Mouse (Mus musculus): ENCODE measurements around the gene Capn11.

Gene Capn11

GRCm38 (mm10) chr17:45682843-45683242, 23.7 kb upstream of the Capn11 start:
- DNase-seq (ENCODE audit: low read depth) = no peak

GRCm38 (mm10) chr17:45681588-45681987, 22.5 kb upstream of the Capn11 start:
- DNase-seq (ENCODE audit: low read depth) = no peak

- DNase-seq (ENCODE audit: low read depth) = no peak
These were observed 21.4 kb upstream of the Capn11 start for GRCm38 (mm10) chr17:45680391-45680980.

DNA sequence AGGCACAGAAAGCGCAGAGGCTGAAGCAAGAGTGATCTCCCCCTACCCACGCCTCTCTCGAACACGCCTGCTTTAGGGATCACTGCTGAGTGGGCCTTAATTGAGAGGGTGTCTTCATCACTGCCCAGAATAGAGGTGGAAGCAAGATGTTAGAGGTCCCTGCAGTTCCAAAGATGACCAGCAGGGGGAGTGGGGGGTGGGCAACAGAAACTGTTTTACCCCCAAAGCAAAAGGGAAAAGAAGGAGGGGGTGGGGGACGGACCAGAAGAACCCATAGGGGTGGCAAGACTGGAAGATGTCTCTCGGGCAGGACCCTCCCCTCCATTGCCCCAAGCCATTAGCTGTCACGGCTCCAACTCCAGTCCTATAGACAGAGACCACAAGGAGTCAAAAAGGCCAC, 19.0 kb upstream of the Capn11 start:
- no peak for DNase-seq (ENCODE audit: low read depth)

DNA sequence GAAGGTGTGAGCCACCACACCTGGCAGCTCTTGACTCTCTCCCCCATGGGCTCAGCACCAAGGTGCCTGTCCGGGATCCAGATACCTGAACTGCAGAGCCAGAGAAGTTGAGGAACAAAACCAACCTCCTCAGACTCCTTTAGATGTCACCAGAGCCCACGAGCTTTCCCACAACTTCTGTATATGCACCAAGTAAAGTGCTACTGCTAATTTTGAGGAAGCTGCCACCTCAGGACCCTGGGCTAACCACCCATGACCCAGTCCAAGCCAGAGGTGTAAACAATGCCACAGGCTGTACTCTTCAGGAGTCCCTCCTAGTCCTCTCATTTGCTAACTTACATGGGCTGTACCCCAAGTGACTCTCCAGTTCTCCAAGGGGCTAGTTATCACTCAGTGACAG, 13.5 kb upstream of the Capn11 start:
- no peak for DNase-seq (ENCODE audit: low read depth)

DNA sequence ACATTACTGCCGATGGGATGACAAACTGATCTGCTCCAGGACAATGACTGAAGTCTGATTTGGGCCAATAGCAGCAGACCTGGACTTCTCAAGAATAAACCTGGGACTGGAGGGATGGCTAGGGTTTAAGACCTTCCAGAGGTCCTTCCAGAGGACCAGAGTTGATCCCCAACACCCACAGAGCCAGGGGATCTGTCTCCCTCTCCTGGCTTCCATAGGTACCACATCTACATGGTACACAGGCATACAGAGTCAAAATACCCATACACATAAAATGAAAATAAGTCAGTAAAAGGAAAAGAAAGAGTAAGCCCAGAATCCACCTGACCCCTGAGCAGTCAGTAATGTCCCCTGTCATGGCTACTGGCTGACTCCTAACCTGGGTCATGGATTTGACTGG, 12.7 kb upstream of the Capn11 start:
- no peak for DNase-seq (ENCODE audit: low read depth)

- DNase-seq (ENCODE audit: low read depth) = no peak
These were observed 8.9 kb upstream of the Capn11 start for GRCm38 (mm10) chr17:45667986-45668385.

DNA sequence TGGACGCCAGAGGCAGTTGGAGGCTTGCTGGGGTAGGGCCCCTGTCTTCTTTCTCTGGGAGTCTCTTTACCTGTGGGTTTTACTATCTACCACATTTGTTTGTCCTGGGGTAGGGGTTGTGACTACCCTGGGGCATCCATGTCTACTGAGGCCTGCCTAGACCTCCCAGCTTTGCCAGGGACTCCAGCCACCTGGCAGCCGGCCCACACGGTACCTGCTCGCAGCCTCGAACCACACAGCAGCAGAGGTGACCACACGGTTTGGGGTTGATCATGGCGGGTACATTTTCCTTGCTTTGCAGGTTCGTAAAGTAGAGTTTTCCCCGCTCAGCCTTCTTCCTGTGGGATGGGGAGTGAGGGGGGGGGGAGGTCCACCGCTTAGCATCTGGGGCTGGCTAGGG, 8.4 kb upstream of the Capn11 start:
- no peak for DNase-seq (ENCODE audit: low read depth)

GRCm38 (mm10) chr17:45666091-45666490, 7.0 kb upstream of the Capn11 start:
- DNase-seq (ENCODE audit: low read depth) = no peak

DNA sequence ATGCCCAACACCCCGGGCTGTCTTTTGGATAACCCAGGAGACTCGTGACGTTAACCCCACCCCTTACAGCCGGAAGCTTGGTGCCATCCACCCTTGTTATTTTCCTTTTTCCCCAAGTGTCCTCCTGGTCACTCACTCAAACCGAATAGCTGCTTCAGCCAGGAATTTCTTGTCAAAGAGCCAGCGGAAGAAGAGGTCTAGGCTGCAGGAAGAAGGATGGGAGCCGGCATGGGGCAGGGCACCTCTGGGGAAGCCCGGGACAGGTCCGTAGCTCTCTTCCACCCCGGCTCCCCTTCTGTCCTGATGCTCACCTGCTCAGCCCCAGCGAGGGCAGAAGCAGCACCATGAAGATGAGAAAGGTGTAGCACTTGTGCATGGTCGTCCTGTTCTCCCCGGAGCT, 5.5 kb upstream of the Capn11 start:
- no peak for DNase-seq (ENCODE audit: low read depth)

DNA sequence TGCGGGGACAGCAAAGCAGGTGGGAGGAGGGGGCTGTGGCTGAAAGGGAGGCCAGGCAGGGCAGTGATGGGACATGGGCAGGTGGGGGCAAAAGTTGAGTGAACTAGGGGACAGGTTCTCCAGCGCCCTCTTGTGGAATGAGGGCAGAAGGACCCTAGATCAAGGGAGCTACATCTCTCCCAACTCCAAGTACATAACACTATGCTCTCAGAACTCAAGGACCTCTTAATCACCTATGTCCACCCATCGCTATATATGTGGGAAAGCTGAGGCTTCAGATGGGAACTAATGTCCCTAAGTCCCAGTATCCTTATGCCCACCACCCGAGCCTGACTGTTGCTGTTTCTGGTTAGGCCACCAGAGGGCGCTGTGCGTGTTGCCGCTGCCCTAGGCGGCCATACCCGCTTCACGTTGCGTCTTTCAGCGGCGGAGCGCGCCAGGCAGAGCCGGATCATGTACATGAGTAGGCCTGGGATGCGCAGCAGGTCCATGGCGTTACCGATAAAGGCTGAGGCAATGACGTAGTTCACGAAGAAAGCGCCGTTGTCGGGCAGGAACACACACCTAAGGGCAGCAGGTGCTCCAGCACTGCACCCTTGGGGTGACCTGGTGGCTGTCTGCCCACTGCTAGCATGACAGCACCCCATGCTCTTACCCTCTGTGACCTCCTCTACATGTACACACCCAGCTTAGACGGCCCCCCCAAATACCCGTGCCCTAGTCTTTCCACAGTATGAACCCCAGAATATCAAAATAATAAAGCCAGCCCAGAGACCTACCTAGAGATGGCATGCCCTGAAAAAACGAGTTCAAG, 4.2 kb upstream of the Capn11 start:
- DNase-seq (ENCODE audit: low read depth) = peak; percentile 67

- peak; percentile 34 for DNase-seq (ENCODE audit: low read depth)
These were observed 3.3 kb downstream of the Capn11 start for GRCm38 (mm10) chr17:45655820-45656219.

DNA sequence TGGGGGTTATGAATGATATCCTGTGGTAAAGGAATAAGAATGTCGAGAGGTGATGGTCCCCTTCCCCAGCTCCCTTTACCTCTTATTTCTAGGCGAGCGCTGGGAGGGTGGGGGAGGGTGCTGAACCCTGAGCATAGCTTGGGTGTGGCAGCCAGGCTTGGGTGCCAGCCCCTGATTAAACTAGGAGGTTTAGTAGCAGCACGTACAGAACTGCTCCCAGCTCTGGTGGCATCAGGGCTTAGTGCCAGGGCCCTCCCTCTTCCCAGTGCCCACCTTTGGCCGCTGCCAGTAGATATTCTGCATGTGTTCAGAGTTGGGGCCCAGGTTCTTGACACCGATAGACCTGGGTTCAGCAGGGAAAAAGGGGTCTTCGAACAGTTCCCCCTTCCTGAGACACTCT, 5.9 kb downstream of the Capn11 start:
- DNase-seq (ENCODE audit: low read depth) = no peak

DNA sequence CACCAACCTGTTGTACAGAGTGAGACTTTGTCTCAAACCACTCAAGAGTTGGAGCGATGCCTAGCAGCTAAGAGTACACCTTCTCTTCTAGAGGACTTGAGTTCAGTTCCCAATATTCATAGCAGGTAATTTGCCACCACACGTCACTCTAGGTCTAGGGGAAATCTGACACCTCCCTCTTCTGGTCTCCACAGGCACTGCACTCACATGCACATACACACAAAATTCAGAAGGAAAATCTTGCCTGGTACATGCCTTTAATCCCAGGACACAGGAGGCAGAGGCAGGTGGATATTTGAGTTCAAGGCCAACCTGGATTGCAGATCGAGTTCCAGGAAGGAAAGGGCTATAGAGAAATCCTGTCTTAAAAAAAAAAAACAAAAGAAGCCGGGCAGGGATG, 14.9 kb downstream of the Capn11 start:
- DNase-seq (ENCODE audit: low read depth) = no peak

DNA sequence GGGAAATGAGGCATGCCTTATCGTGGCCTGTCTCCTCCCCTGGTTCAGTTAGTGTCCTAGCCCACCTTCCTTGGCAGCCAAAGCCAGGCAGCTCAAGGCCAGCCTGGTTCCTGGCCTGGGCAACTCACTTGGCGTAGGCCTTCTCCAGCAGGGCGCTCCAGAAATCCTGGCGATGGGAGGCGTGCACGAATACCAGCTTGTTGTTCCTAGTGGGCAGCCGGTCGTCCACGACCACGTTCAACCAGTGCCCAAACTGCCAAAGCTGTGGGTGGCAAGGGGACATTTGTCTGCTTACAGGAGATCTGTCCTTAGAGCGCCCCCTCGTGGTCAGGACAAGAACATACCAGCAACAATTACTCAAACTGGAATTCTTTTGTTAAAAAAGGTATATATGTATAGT, 16.4 kb downstream of the Capn11 start:
- DNase-seq (ENCODE audit: low read depth) = no peak

GRCm38 (mm10) chr17:45641981-45642380, 17.1 kb downstream of the Capn11 start:
- no peak for DNase-seq (ENCODE audit: low read depth)

- no peak for DNase-seq (ENCODE audit: low read depth)
These were observed 20.4 kb downstream of the Capn11 start for GRCm38 (mm10) chr17:45638596-45639295.

DNA sequence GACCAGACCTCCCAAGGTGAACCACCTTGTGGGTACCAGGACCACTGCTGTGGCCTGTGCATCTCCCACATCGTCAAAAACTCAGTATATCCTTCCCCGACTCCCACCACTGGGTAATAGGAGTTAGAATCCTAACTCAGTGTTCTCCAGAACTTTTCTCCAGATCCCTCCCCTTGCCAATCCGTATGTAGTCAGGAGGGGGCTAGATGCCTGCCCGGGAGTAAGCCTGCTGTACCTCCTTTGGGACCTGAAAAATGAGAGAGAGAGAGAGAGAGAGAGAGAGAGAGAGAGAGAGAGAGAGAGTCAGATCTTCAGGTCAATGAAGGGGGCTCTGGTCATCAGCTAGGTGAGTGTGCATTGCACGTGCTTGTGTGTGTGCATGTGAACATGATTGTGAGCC, 25.1 kb downstream of the Capn11 start:
- DNase-seq (ENCODE audit: low read depth) = no peak

DNA sequence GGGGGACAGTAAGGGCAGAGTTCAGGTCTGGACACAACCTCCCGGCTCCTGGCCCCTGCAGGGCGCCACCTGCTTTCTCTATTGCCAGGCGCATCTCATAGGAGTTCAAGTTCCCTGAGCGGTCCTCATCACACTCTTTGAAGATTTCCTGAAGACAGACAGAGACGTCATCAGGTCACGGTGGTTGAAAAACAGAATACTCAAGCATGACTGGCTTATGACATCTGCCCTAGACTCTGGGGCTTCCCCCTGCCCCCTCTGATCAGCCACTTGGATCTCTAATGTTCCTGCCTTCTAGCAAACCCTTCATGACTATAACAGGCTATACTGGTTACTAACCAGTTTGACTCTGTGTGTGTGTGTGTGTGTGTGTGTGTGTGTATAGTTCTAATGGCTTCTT, 27.2 kb downstream of the Capn11 start:
- no peak for DNase-seq (ENCODE audit: low read depth)

DNA sequence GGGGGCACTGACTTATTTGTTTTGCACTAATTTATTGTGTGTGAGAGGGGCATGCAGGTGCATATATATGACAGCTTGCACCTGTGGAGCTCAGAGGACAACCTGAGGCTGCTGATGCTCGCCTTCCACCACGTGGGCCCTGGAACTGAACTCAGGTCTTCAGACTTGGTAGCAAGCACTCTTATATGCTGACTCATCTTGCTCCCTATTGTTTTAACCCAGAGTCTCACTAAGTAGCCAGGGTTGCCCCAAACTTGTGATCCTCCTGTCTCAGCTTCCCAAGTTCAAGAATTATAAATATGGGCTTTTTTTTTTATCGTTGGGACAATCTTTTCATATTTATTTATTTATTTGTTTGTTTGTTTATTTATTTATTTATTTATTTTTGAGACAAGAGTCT, 28.1 kb downstream of the Capn11 start:
- DNase-seq (ENCODE audit: low read depth) = no peak

- DNase-seq (ENCODE audit: low read depth) = peak; percentile 67
These were observed 29.0 kb downstream of the Capn11 start for GRCm38 (mm10) chr17:45629861-45630694.
